Mouse (Mus musculus) MEL (cell line): ENCODE results near the gene Chst4.

Source experiments
- BHLHE40 ChIP-seq: IDR thresholded peaks from 2 replicates; pipeline ENCODE4 v1.6.1; 2012; ENCODE audit warnings: low read depth, mild to moderate bottlenecking, inconsistent platforms, low read length, improper control_type of control experiment, borderline replicate concordance
- CTCF ChIP-seq, 3 experiments: IDR thresholded peaks in 2 of 3; conservative IDR thresholded peaks in 1 of 3; 2 replicates each; pipeline ENCODE4 v1.5.1; 2011 to 2012; ENCODE audit warnings: low read length in 3 of 3, low read depth in 2 of 3, mild to moderate bottlenecking in 2 of 3, improper control_type of control experiment in 1 of 3, inconsistent platforms in 1 of 3, mixed read lengths in 1 of 3, moderate library complexity in 1 of 3; ENCODE audit not compliant: control insufficient read depth in 1 of 3, insufficient read depth in 1 of 3, poor library complexity in 1 of 3, severe bottlenecking in 1 of 3
- MYB ChIP-seq: IDR thresholded peaks from 2 replicates; pipeline ENCODE4 v1.6.1; 2011; ENCODE audit warnings: mild to moderate bottlenecking, low read depth, low read length, improper control_type of control experiment
- POLR2A ChIP-seq, 2 experiments: IDR thresholded peaks; 2 replicates each; pipeline ENCODE4 v1.6.1; 2011 to 2012; ENCODE audit warnings: low read length in 2 of 2, mild to moderate bottlenecking in 2 of 2, control low read depth in 1 of 2, improper control_type of control experiment in 1 of 2, low read depth in 1 of 2, moderate library complexity in 1 of 2; ENCODE audit not compliant: control insufficient read depth in 1 of 2, insufficient read depth in 1 of 2, poor library complexity in 1 of 2
- USF1 ChIP-seq: IDR thresholded peaks from 2 replicates; pipeline ENCODE4 v1.6.1; 2014; ENCODE audit warnings: low read depth, mild to moderate bottlenecking, inconsistent platforms, low read length, improper control_type of control experiment, moderate library complexity

DNA sequence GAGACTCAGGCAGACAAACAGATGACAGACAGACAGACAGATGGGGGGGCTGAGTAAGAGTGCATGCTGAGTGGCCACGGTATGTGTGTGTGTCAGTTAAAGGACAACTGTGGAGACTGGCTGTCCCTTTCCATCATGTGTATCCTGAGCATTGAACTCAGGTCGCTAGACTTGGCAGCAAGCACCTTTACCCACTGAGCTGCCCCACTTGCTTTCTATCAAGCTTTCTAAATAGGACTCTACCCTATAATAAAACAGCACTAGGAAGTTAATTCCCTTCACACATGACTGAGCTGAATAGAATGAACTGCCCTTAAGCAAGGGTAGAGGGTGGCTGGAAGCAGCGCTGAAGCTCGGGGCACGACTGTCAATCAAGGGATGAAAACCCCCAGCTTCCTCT, 47.4 kb downstream of the Chst4 start:
- TF ChIP-seq CTCF (IDR thresholded peaks at IDR 0.05 in 2 of 3, conservative IDR thresholded peaks at IDR 0.05 in 1 of 3; ENCODE audit: control insufficient read depth in 1 of 3, insufficient read depth in 1 of 3, low read depth in 2 of 3, low read length in 3 of 3, poor library complexity in 1 of 3, severe bottlenecking in 1 of 3), result no peak
- TF ChIP-seq BHLHE40, result no peak
- no peak for TF ChIP-seq MYB
- no peak for TF ChIP-seq USF1
- TF ChIP-seq POLR2A (IDR thresholded peaks at IDR 0.05; ENCODE audit: control insufficient read depth in 1 of 2, insufficient read depth in 1 of 2, low read depth in 1 of 2, low read length in 2 of 2, poor library complexity in 1 of 2), result no peak
